Mouse (Mus musculus) liver, postnatal 0 days (tissue): ENCODE measurements around the gene 1700080O16Rik. TPM values are rescaled to one million over a fixed set of nuclear protein-coding genes. Genes with fewer than 3 reads are reported as not detected.

Experiments used
- ATAC-seq: fragments of 200-750 bp; cut with Nextera tagmentation; 2 replicates; pipeline ENCODE4 v1.8.0; 2017; ENCODE audit warnings: mild to moderate bottlenecking, moderate library complexity
- DNase-seq: peaks from one replicate; pipeline ENCODE4 v3.0.0-alpha.2; 2016
- H3K27ac ChIP-seq: fragments of 300-500 bp; sonication (generic); 2 replicates; pipeline ENCODE4 v1.5.1; 2014; ENCODE audit warnings: antibody characterized with exemption, moderate library complexity, mild to moderate bottlenecking, low read depth
- H3K27me3 ChIP-seq: fragments of 300-500 bp; sonication (generic); 2 replicates; pipeline ENCODE4 v1.6.1; 2014; ENCODE audit warnings: low read length, control low read depth, mixed read lengths; ENCODE audit not compliant: insufficient read depth
- H3K36me3 ChIP-seq: fragments of 300-500 bp; sonication (generic); replicated peaks from 2 replicates; pipeline ENCODE4 v1.6.1; 2014; ENCODE audit warnings: mild to moderate bottlenecking, control low read depth, low read length, moderate library complexity, mixed read lengths; ENCODE audit not compliant: insufficient read depth
- H3K4me1 ChIP-seq: fragments of 300-500 bp; sonication (generic); 2 replicates; pipeline ENCODE4 v1.6.1; 2014; ENCODE audit warnings: antibody characterized with exemption, mild to moderate bottlenecking, control low read depth; ENCODE audit not compliant: insufficient read depth
- H3K4me2 ChIP-seq: fragments of 300-500 bp; sonication (generic); 2 replicates; pipeline ENCODE4 v1.6.1; 2014; ENCODE audit warnings: low read depth, mild to moderate bottlenecking, low read length, moderate library complexity, mixed read lengths
- H3K4me3 ChIP-seq: fragments of 300-500 bp; sonication (generic); 2 replicates; pipeline ENCODE4 v1.5.1; 2014; ENCODE audit warnings: low read depth, low read length
- H3K9ac ChIP-seq: fragments of 300-500 bp; sonication (generic); replicated peaks from 2 replicates; pipeline ENCODE4 v1.6.1; 2014; ENCODE audit warnings: mild to moderate bottlenecking, moderate library complexity
- H3K9me3 ChIP-seq: fragments of 300-500 bp; sonication (generic); 2 replicates; pipeline ENCODE4 v1.6.1; 2016; ENCODE audit warnings: mild to moderate bottlenecking, control low read depth, low read length, mixed read lengths
- CTCF ChIP-seq: sonication (generic); IDR thresholded peaks from 2 replicates; pipeline ENCODE4 v1.5.1; 2016; ENCODE audit warnings: antibody characterized with exemption, low read depth
- EP300 ChIP-seq: IDR thresholded peaks from 2 replicates; pipeline ENCODE4 v1.6.1; 2016; ENCODE audit warnings: antibody characterized with exemption, low read depth, mild to moderate bottlenecking
- WGBS: fragments of 180-500 bp; shearing (Covaris S2); extraction: QIAGEN DNeasy Blood & Tissue Kit; methylation state at CpG from one replicate; pipeline ENCODE4 v1.1.7; 2014; ENCODE audit not compliant: insufficient replicate concordance; 5-methylcytosine and 5-hydroxymethylcytosine counted together
- polyA plus RNA-seq: library from polyadenylated mRNA; unstranded; fragments of >200 nt; fragmentation: Nextera tagmentation; extraction: Ambion mirVana; gene quantifications from 2 replicates; pipeline ENCODE4 v1.2.1, GENCODE M21; 2015

1700080O16Rik gene
- polyA plus RNA-seq, 1 experiment from 2014 or later: not detected

- DNase-seq: no peak
- Histone ChIP-seq H3K4me3 (no peak overlapping the region), H3K27me3 (no peaks in the 10 kb centered on the region), H3K27ac (no peak overlapping the region), H3K4me1 (no peaks in the 10 kb centered on the region), H3K9ac (no peak overlapping the region), H3K9me3 (no peaks in the 10 kb centered on the region), H3K36me3 (no peaks in the 10 kb centered on the region), H3K4me2 (no peak overlapping the region)
- TF ChIP-seq CTCF (no peak), EP300 (no peak)
- no peak for ATAC-seq
- WGBS: 54% methylated on average over 5 of the region's 5 CpGs
These were observed 34.5 kb downstream of the 1700080O16Rik start for GRCm38 (mm10) chrX:51938076-51938475.

- DNase-seq (no peak), ATAC-seq (no peak)
- TF ChIP-seq CTCF (no peak), EP300 (no peak)
- Histone ChIP-seq H3K27ac (no peak overlapping the region), H3K4me1 (no peaks in the 10 kb centered on the region), H3K4me2 (no peak overlapping the region), H3K36me3 (no peaks in the 10 kb centered on the region), H3K27me3 (no peaks in the 10 kb centered on the region), H3K4me3 (no peak overlapping the region), H3K9ac (no peak overlapping the region), H3K9me3 (no peaks in the 10 kb centered on the region)
- 70% methylated on average over 4 of the region's 4 CpGs for WGBS
These were observed 53.5 kb downstream of the 1700080O16Rik start for GRCm38 (mm10) chrX:51919091-51919490.

Other genes with a start within 250 kb of the 1700080O16Rik start
- not detected in 2 replicates for gene Usp26, start 171.5 kb downstream of the 1700080O16Rik start, polyA plus RNA-seq
- gene Gpc4, start 192.5 kb upstream of the 1700080O16Rik start, polyA plus RNA-seq: 15.8 and 19.7 TPM in 2 replicates